Mouse (Mus musculus): ENCODE results near the gene Fam170b.

GRCm38 (mm10) chr14:32858941-32859510 lies 25.3 kb downstream of the Fam170b start:
- no peak for TF ChIP-seq CTCF (conservative IDR thresholded peaks at IDR 0.05; ENCODE audit: insufficient read depth, insufficient read length, low read depth, low read length)
- no peak for TF ChIP-seq POLR2A (IDR thresholded peaks at IDR 0.05; ENCODE audit: low read depth, low read length)
